Mouse (Mus musculus) adrenal gland, postnatal 14 days (tissue): ENCODE data around the gene Sash1. TPM values are rescaled to one million over a fixed set of nuclear protein-coding genes. Genes with fewer than 3 reads are reported as not detected.

ENCODE experiments used
- DNase-seq: peaks from one replicate; pipeline ENCODE4 v3.0.0; 2021; ENCODE audit warnings: mixed read lengths
- total RNA-seq: library from RNA; stranded (reverse); gene quantifications from 2 replicates; pipeline ENCODE4 v1.2.3, GENCODE M21; 2021

The Sash1 gene
- total RNA-seq, 1 experiment from 2014 or later, result 50.1 TPM

DNA sequence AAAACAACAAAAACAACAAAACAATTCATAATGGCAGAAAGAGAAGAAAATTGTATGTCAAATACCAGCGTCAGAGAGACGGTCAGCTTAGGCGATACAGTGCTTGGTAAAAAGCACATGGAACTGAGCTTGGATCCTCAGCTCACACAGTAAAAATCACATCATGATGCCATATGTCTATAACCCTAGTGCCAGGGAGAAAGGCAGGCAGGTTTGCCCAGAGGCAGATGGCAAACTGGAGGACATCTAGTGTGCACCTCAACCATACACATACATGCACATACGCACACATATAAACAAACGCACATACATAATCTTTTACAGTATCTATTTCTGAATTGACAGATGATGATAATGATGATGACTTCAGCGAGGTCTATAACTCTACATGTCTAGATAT lies 96.8 kb downstream of the Sash1 start:
- DNase-seq, result no peak

DNA sequence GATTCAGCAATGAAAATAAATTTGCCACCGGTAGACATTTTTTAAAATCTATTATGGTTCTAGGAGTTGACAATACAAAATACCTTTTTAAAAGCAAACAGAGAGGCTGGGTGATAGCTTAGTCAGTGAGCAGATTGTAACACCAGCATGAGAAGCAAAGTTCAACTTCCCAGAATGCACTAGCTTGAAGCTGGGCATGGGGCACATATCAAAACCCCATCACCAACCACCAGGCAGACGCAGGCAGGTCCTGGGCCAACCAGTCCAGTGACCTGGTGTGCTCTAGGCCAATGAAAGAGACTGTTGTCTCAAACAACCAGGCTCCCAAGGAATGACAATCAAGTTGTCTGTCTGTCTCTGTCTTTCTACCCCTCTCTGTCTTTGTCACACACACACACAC lies 98.6 kb downstream of the Sash1 start:
- DNase-seq, result no peak

- DNase-seq, result no peak
Observed at GRCm38 (mm10) chr10:8785451-8786145, 100.3 kb downstream of the Sash1 start.

DNA sequence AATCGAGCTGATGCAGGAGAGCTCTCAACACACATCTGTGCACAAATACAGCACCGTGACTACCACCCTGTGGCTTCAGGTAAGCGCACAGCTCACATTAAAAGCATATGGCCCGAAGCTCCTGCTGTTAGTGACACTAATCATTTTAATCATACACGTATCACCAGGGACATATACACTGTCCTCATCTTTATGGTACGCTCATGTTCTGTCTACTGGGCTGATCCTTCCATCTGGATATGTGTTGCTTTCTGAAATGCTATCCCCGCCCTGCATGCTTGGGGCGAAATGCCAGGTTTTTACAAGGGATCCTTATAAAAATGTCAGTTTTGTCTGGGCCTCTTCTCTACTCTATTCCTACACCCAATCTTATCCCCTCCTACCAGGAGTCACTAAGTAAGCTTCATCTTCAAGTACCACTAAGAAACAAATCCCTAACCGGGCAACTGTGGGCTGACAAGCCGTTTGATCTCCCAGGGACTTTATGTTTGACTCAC lies 103.9 kb downstream of the Sash1 start:
- no peak for DNase-seq

- no peak for DNase-seq
Observed at GRCm38 (mm10) chr10:8779842-8780241, 106.0 kb downstream of the Sash1 start.

GRCm38 (mm10) chr10:8778845-8779244 lies 107.0 kb downstream of the Sash1 start:
- DNase-seq, result peak; percentile 41

GRCm38 (mm10) chr10:8777552-8778253 lies 108.2 kb downstream of the Sash1 start:
- no peak for DNase-seq

DNA sequence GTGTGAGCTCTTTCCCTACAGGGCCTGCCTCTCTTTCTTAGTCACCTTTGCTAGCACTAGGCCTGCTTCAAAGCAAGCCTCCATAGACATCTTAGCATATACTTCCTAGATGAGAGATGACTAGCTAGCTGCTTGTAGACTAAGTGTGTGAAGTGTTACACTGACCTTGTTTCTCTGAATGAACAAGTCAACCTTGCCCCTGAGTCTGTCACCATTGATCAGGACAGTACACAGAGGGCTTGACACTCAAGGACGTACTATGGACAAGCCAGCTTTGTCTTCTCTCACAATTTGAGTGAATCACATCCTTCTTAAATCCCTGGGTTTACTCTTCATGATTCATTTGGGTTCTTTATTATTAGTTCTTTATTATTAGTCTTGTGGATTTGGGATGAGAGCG lies 109.1 kb downstream of the Sash1 start:
- DNase-seq, result peak; percentile 36

- no peak for DNase-seq
Observed at GRCm38 (mm10) chr10:8775794-8776193, 110.1 kb downstream of the Sash1 start.

- DNase-seq, result peak; percentile 86
Observed at GRCm38 (mm10) chr10:8772464-8773209, 113.2 kb downstream of the Sash1 start.

GRCm38 (mm10) chr10:8770931-8771653 lies 114.8 kb downstream of the Sash1 start:
- DNase-seq, result peak; percentile 66

DNA sequence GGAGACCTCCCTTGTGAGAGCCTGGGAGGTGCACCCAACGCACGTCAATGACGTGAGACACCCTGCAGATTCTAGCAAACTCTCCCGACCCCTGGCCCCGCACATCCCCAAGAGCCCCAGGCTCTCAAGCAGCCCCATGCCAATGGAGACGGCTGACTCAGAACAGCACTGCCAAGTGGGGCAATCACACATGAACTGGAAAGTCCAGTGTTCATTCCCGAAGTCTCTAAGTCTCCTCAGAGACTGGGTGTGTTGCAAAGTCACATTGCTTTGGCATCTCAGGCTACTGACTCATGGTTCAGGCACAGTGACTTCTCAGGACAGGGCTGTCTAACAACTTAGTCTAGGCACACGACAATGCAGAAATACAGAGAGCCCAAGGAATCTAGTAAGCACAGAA lies 117.2 kb downstream of the Sash1 start:
- peak; percentile 64 for DNase-seq

DNA sequence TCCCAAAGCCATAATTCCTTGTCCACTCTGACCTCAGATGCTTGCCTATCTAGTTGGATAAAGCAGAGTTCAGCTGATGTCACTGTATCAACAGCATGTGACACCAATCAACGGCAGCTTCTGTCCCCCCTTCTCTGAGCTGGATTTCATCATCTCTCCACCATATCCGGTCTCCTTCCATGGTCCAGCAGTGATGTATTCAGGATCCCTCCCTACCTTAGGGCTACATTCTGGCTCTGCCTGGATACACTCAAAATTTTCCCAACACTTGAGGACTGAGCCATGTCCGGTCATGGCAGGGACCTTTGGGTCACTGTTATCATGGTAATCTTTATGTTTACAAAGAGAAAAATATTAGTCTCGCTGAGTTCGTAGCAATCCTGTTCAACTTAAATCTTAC lies 118.5 kb downstream of the Sash1 start:
- DNase-seq, result no peak

GRCm38 (mm10) chr10:8765922-8766522 lies 119.8 kb downstream of the Sash1 start:
- peak; percentile 51 for DNase-seq

- no peak for DNase-seq
Observed at GRCm38 (mm10) chr10:8762771-8763170, 123.1 kb downstream of the Sash1 start.

GRCm38 (mm10) chr10:8762209-8762701 lies 123.6 kb downstream of the Sash1 start:
- DNase-seq, result peak; percentile 55

GRCm38 (mm10) chr10:8761656-8762055 lies 124.2 kb downstream of the Sash1 start:
- DNase-seq, result no peak

DNA sequence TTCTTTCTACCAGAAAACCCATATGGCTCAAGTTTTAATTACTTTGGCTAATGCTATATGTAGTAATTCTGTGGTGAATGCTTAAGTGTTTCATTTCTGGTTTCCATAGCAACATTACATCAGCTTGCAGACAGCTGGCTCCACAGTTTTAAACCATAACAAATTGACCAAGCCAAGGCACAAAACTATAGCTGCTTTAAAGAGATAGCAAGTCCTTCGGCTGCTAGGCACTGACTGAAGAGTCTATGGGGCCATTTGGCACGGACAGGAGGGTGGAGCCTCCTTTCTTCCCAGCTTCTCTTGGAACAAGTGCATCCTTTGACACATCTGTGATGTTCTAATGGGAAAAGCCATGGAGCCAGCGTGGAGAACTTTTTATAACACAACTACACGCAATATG lies 125.3 kb downstream of the Sash1 start:
- DNase-seq, result no peak

- no peak for DNase-seq
Observed at GRCm38 (mm10) chr10:8759228-8759627, 126.6 kb downstream of the Sash1 start.

- no peak for DNase-seq
Observed at GRCm38 (mm10) chr10:8757429-8757931, 128.4 kb downstream of the Sash1 start.

DNA sequence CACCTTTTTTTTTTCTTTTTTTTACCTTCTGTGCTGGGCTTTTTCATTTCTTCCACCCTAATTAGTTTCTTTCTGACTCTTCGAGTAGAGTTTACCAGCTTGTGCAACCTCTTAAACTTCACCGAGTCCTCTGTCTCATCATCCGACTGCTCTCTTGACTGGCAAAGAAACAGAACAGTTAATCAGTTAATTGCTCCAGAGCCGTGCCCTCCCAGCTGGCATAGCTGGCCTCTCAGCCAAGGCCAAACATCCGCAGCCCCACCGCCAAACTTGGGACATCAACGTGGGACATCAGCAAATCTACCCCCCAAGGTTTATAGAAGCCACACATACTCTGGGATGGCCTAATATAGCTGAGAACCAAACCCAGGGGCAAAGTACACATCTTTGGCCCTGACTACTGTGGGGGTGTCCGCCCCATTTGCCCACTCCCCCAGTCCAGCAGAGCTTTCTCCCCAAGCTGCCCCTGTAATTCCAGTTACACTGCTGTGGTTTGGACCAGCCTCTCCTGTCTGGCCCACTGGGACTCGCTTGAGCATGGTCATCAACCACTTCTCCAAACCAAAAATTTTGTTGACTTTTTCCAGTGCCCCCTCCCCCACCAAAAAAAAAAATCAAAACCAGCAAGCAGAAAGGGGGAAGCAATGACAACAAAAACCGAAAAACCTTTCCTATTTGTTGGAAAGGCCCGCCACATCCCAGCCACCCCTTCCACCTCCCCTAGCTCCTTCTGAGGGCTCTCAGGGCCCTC lies 129.1 kb downstream of the Sash1 start:
- peak; percentile 64 for DNase-seq
